Mouse (Mus musculus) left cerebral cortex, postnatal 4 days (tissue): ENCODE measurements around the gene Lamc3. TPM values are rescaled to one million over a fixed set of nuclear protein-coding genes. Genes with fewer than 3 reads are reported as not detected.

Experiments used
- DNase-seq: peaks from one replicate; pipeline ENCODE4 v3.0.0-alpha.2; 2022
- intact Hi-C: fragments of 180-260 bp; cut with DNase I; formaldehyde crosslinking; loops from one replicate; pipeline ENCODE4 v1.15.1; 2025
- total RNA-seq, 2 experiments: library from RNA; stranded (reverse); gene quantifications; 2 replicates each; pipeline ENCODE4 v1.2.3; 2021

The Lamc3 gene
- total RNA-seq, 2 experiments from 2014 or later: 11.8 to 12.7 TPM

GRCm38 (mm10) chr2:31925936-31926335 is 38.8 kb downstream of the Lamc3 start:
- no peak for DNase-seq
- intact Hi-C loops: no loop called here

GRCm38 (mm10) chr2:31929664-31930063 is 42.6 kb downstream of the Lamc3 start:
- intact Hi-C loops: no loop called here
- DNase-seq: no peak

- DNase-seq: no peak
- intact Hi-C loops: no loop called here
Observed at GRCm38 (mm10) chr2:31934551-31934950, 47.5 kb downstream of the Lamc3 start.

GRCm38 (mm10) chr2:31935054-31935453 is 48.0 kb downstream of the Lamc3 start:
- DNase-seq: no peak
- intact Hi-C loops: no loop called here

GRCm38 (mm10) chr2:31938298-31938697 is 51.2 kb downstream of the Lamc3 start:
- DNase-seq: peak; percentile 35
- intact Hi-C loops: no loop called here

GRCm38 (mm10) chr2:31943011-31943410 is 55.9 kb downstream of the Lamc3 start:
- intact Hi-C loops: no loop called here
- no peak for DNase-seq

GRCm38 (mm10) chr2:31945580-31945979 is 58.5 kb downstream of the Lamc3 start:
- intact Hi-C loops: no loop called here
- no peak for DNase-seq

GRCm38 (mm10) chr2:31948392-31948791 is 61.3 kb downstream of the Lamc3 start:
- intact Hi-C loops: no loop called here

GRCm38 (mm10) chr2:31948801-31949200 is 61.7 kb downstream of the Lamc3 start:
- intact Hi-C loops: no loop called here
- no peak for DNase-seq

More at GRCm38 (mm10) chr2:31948392-31948791, 61.3 kb downstream of the Lamc3 start:
- no peak for DNase-seq

- peak; percentile 76 for DNase-seq
- intact Hi-C loops: no loop called here
Observed at GRCm38 (mm10) chr2:31950058-31950871, 63.2 kb downstream of the Lamc3 start, which contains the start of gene Aif1l. Gene Aif1l (plus strand): TSS chr2:31950139.

GRCm38 (mm10) chr2:31950966-31951365 is 63.9 kb downstream of the Lamc3 start:
- intact Hi-C loops: no loop called here
- no peak for DNase-seq

GRCm38 (mm10) chr2:31952236-31952635 is 65.1 kb downstream of the Lamc3 start:
- peak; percentile 62 for DNase-seq

GRCm38 (mm10) chr2:31952725-31953124 is 65.6 kb downstream of the Lamc3 start:
- intact Hi-C loops: no loop called here
- DNase-seq: no peak

More at GRCm38 (mm10) chr2:31952236-31952635, 65.1 kb downstream of the Lamc3 start:
- intact Hi-C loops: no loop called here

- DNase-seq: no peak
- intact Hi-C loops: no loop called here
Observed at GRCm38 (mm10) chr2:31953687-31954086, 66.6 kb downstream of the Lamc3 start.

GRCm38 (mm10) chr2:31954779-31955181 is 67.7 kb downstream of the Lamc3 start:
- intact Hi-C loops: no loop called here
- peak; percentile 38 for DNase-seq

GRCm38 (mm10) chr2:31955686-31956085 is 68.6 kb downstream of the Lamc3 start:
- intact Hi-C loops: no loop called here
- DNase-seq: no peak

- intact Hi-C loops: no loop called here
- DNase-seq: no peak
Observed at GRCm38 (mm10) chr2:31957211-31957610, 70.1 kb downstream of the Lamc3 start.

GRCm38 (mm10) chr2:31960986-31961385 is 73.9 kb downstream of the Lamc3 start:
- intact Hi-C loops: no loop called here
- DNase-seq: peak; percentile 26

- intact Hi-C loops: no loop called here
- DNase-seq: no peak
Observed at GRCm38 (mm10) chr2:31961791-31962222, 74.7 kb downstream of the Lamc3 start.

GRCm38 (mm10) chr2:31962501-31963224 is 75.6 kb downstream of the Lamc3 start:
- peak; percentile 77 for DNase-seq
- intact Hi-C loops: no loop called here

- intact Hi-C loops: no loop called here
- DNase-seq: peak; percentile 61
Observed at GRCm38 (mm10) chr2:31963491-31963890, 76.4 kb downstream of the Lamc3 start.

- DNase-seq: no peak
- intact Hi-C loops: no loop called here
Observed at GRCm38 (mm10) chr2:31964191-31964590, 77.1 kb downstream of the Lamc3 start.
